Mouse (Mus musculus) small intestine, adult 2 months (tissue): ENCODE results near the gene Focad.

Source experiments
- CTCF ChIP-seq: fragments of 200-500 bp; IDR thresholded peaks from 2 replicates; pipeline ENCODE4 v1.5.1; 2012; ENCODE audit warnings: low read depth, mild to moderate bottlenecking, control low read depth, inconsistent platforms, low read length, moderate library complexity, mixed read lengths; ENCODE audit not compliant: insufficient replicate concordance, insufficient read length; ENCODE audit errors: extremely low read depth
- POLR2A ChIP-seq: fragments of 200-500 bp; IDR thresholded peaks from 2 replicates; pipeline ENCODE4 v1.6.1; 2012; ENCODE audit warnings: low read depth, mild to moderate bottlenecking, control low read depth, inconsistent platforms, low read length, moderate library complexity

- TF ChIP-seq POLR2A: no peak
- no peak for TF ChIP-seq CTCF
Observed at GRCm38 (mm10) chr4:88117331-88117730, 22.9 kb downstream of the Focad start.
